Mouse (Mus musculus): ENCODE results near the gene Arrdc1. TPM values are rescaled to one million over a fixed set of nuclear protein-coding genes. Genes with fewer than 3 reads are reported as not detected.
A peak's percentile ranks its signal among the peaks of the same experiment; 100 is the strongest.

Gene Arrdc1
- polyA plus RNA-seq, 1 experiment = 192 TPM

GRCm38 (mm10) chr2:24942092-24942491 lies 7.0 kb upstream of the Arrdc1 start:
- no peak for DNase-seq (ENCODE audit: low read depth in 1 of 2, low spot score in 2 of 2)
- Histone ChIP-seq H3K27me3 (ENCODE audit: control insufficient read depth, insufficient read depth, low read length) (no peaks in the 10 kb centered on the region), H3K36me3 (ENCODE audit: control insufficient read depth, insufficient read depth, low read length) (no peaks in the 10 kb centered on the region), H3K27ac (ENCODE audit: insufficient read depth, low read length) (no peak overlapping the region), H3K4me3 (ENCODE audit: extremely low read depth, insufficient read depth, insufficient read length) (no peak overlapping the region), H3K4me1 (ENCODE audit: control insufficient read depth, insufficient read depth, insufficient read length) (no peaks in the 10 kb centered on the region)
- TF ChIP-seq CTCF (IDR thresholded peaks at IDR 0.05; ENCODE audit: extremely low read depth, insufficient read depth, insufficient read length, insufficient replicate concordance) (no peak), POLR2A (IDR thresholded peaks at IDR 0.05; ENCODE audit: low read depth, low read length) (no peak)
- 86% methylated on average over 4 of the region's 4 CpGs for WGBS

GRCm38 (mm10) chr2:24934441-24934963 lies 550 bp downstream of the Arrdc1 start:
- H3K27me3 ChIP-seq (ENCODE audit: control insufficient read depth, insufficient read depth, low read length) = no peaks in the 10 kb centered on the region
- no peak for DNase-seq (ENCODE audit: low read depth in 1 of 2, low spot score in 2 of 2)
- peak overlapping the region; percentile 73 for H3K4me3 ChIP-seq (ENCODE audit: extremely low read depth, insufficient read depth, insufficient read length)
- no peak for TF ChIP-seq POLR2A (IDR thresholded peaks at IDR 0.05; ENCODE audit: low read depth, low read length)
- TF ChIP-seq CTCF (IDR thresholded peaks at IDR 0.05; ENCODE audit: extremely low read depth, insufficient read depth, insufficient read length, insufficient replicate concordance) = no peak
- H3K27ac ChIP-seq (ENCODE audit: insufficient read depth, low read length) = peak overlapping the region; percentile 95
- H3K36me3 ChIP-seq (ENCODE audit: control insufficient read depth, insufficient read depth, low read length) = no peaks in the 10 kb centered on the region
- H3K4me1 ChIP-seq (ENCODE audit: control insufficient read depth, insufficient read depth, insufficient read length) = peaks cover 8% of the 10 kb centered on the region; the same call in 1 of the 2 replicates
- WGBS = 3% methylated on average over 18 of the region's 19 CpGs

GRCm38 (mm10) chr2:24929593-24929992 lies 5.5 kb downstream of the Arrdc1 start:
- TF ChIP-seq POLR2A (IDR thresholded peaks at IDR 0.05; ENCODE audit: low read depth, low read length) = no peak
- no peak for TF ChIP-seq CTCF (IDR thresholded peaks at IDR 0.05; ENCODE audit: extremely low read depth, insufficient read depth, insufficient read length, insufficient replicate concordance)
- Histone ChIP-seq H3K27me3 (ENCODE audit: control insufficient read depth, insufficient read depth, low read length) (no peaks in the 10 kb centered on the region), H3K27ac (ENCODE audit: insufficient read depth, low read length) (no peak overlapping the region), H3K4me3 (ENCODE audit: extremely low read depth, insufficient read depth, insufficient read length) (no peak overlapping the region), H3K4me1 (ENCODE audit: control insufficient read depth, insufficient read depth, insufficient read length) (peaks cover 9% of the 10 kb centered on the region; the same call in 1 of the 2 replicates), H3K36me3 (ENCODE audit: control insufficient read depth, insufficient read depth, low read length) (peaks cover 14% of the 10 kb centered on the region)
- no peak for DNase-seq (ENCODE audit: low read depth in 1 of 2, low spot score in 2 of 2)
- 94% methylated on average over 5 of the region's 5 CpGs for WGBS

GRCm38 (mm10) chr2:24929119-24929518 lies 5.9 kb downstream of the Arrdc1 start:
- TF ChIP-seq POLR2A (IDR thresholded peaks at IDR 0.05; ENCODE audit: low read depth, low read length) (no peak), CTCF (IDR thresholded peaks at IDR 0.05; ENCODE audit: extremely low read depth, insufficient read depth, insufficient read length, insufficient replicate concordance) (no peak)
- no peak overlapping the region for H3K4me3 ChIP-seq (ENCODE audit: extremely low read depth, insufficient read depth, insufficient read length)
- no peaks in the 10 kb centered on the region for H3K27me3 ChIP-seq (ENCODE audit: control insufficient read depth, insufficient read depth, low read length)
- WGBS = 94% methylated on average over 2 of the region's 2 CpGs
- H3K36me3 ChIP-seq (ENCODE audit: control insufficient read depth, insufficient read depth, low read length) = peaks cover 14% of the 10 kb centered on the region
- H3K4me1 ChIP-seq (ENCODE audit: control insufficient read depth, insufficient read depth, insufficient read length) = peaks cover 7% of the 10 kb centered on the region; the same call in 1 of the 2 replicates
- H3K27ac ChIP-seq (ENCODE audit: insufficient read depth, low read length) = no peak overlapping the region
- DNase-seq (ENCODE audit: low read depth in 1 of 2, low spot score in 2 of 2) = no peak

- Histone ChIP-seq H3K27ac (ENCODE audit: insufficient read depth, low read length) (no peak overlapping the region), H3K27me3 (ENCODE audit: control insufficient read depth, insufficient read depth, low read length) (no peaks in the 10 kb centered on the region), H3K36me3 (ENCODE audit: control insufficient read depth, insufficient read depth, low read length) (peaks cover 14% of the 10 kb centered on the region), H3K4me3 (ENCODE audit: extremely low read depth, insufficient read depth, insufficient read length) (no peak overlapping the region), H3K4me1 (ENCODE audit: control insufficient read depth, insufficient read depth, insufficient read length) (peaks cover 3% of the 10 kb centered on the region; the same call in 1 of the 2 replicates)
- DNase-seq (ENCODE audit: low read depth in 1 of 2, low spot score in 2 of 2) = no peak
- no peak for TF ChIP-seq POLR2A (IDR thresholded peaks at IDR 0.05; ENCODE audit: low read depth, low read length)
- TF ChIP-seq CTCF (IDR thresholded peaks at IDR 0.05; ENCODE audit: extremely low read depth, insufficient read depth, insufficient read length, insufficient replicate concordance) = no peak
- 86% methylated on average over 4 of the region's 4 CpGs for WGBS
Observed at GRCm38 (mm10) chr2:24927810-24928479, 7.1 kb downstream of the Arrdc1 start.

GRCm38 (mm10) chr2:24926965-24927358 lies 8.1 kb downstream of the Arrdc1 start:
- Histone ChIP-seq H3K4me3 (ENCODE audit: extremely low read depth, insufficient read depth, insufficient read length) (no peak overlapping the region), H3K27ac (ENCODE audit: insufficient read depth, low read length) (no peak overlapping the region), H3K4me1 (ENCODE audit: control insufficient read depth, insufficient read depth, insufficient read length) (peaks cover 3% of the 10 kb centered on the region; the same call in 1 of the 2 replicates), H3K36me3 (ENCODE audit: control insufficient read depth, insufficient read depth, low read length) (peaks cover 14% of the 10 kb centered on the region), H3K27me3 (ENCODE audit: control insufficient read depth, insufficient read depth, low read length) (no peaks in the 10 kb centered on the region)
- DNase-seq (ENCODE audit: low read depth in 1 of 2, low spot score in 2 of 2) = no peak
- 49% methylated on average over 7 of the region's 7 CpGs for WGBS
- TF ChIP-seq CTCF (IDR thresholded peaks at IDR 0.05; ENCODE audit: extremely low read depth, insufficient read depth, insufficient read length, insufficient replicate concordance) (no peak), POLR2A (IDR thresholded peaks at IDR 0.05; ENCODE audit: low read depth, low read length) (no peak)
